Mouse (Mus musculus): ENCODE results near the gene Hnrnpa2b1. TPM values are rescaled to one million over a fixed set of nuclear protein-coding genes. Genes with fewer than 3 reads are reported as not detected.
"Not testable (repeated sequence)": the region's sequence is repeated elsewhere in the genome, so short reads cannot be mapped to it uniquely, and the experiment has no call there.

Gene Hnrnpa2b1
- polyA plus RNA-seq, 1 experiment from 2014 or later, result 1,176 TPM

GRCm38 (mm10) chr6:51497321-51498111 lies 27.8 kb upstream of the Hnrnpa2b1 start:
- no peak overlapping the region for H3K9ac ChIP-seq (replicated peaks; ENCODE audit: low read depth, low read length)
- no peak overlapping the region for H3K27ac ChIP-seq (ENCODE audit: low read length)
- no peaks in the 10 kb centered on the region for H3K4me1 ChIP-seq (ENCODE audit: control insufficient read depth, insufficient read depth, low read length)
- no peak overlapping the region for H3K4me2 ChIP-seq (replicated peaks; ENCODE audit: low read depth, low read length)
- no peak overlapping the region for H3K4me3 ChIP-seq (ENCODE audit: low read depth, low read length)
- no peaks in the 10 kb centered on the region for H3K36me3 ChIP-seq (ENCODE audit: control insufficient read depth, insufficient read depth, low read length)
- no peak for ATAC-seq (ENCODE audit: insufficient number of reproducible peaks, insufficient read depth, low FRiP score, low read depth)
- WGBS, result 63% methylated on average over 8 of the region's 8 CpGs
- H3K9me3 ChIP-seq (ENCODE audit: control insufficient read depth, low read depth, low read length), result no peaks in the 10 kb centered on the region
- no peaks in the 10 kb centered on the region for H3K27me3 ChIP-seq (ENCODE audit: control insufficient read depth, insufficient read depth, low read length)

- H3K27ac ChIP-seq (ENCODE audit: low read length), result no peak overlapping the region
- no peaks in the 10 kb centered on the region for H3K36me3 ChIP-seq (ENCODE audit: control insufficient read depth, insufficient read depth, low read length)
- no peak for ATAC-seq (ENCODE audit: insufficient number of reproducible peaks, insufficient read depth, low FRiP score, low read depth)
- WGBS, result 46% methylated on average over 2 of the region's 2 CpGs
- H3K9me3 ChIP-seq (ENCODE audit: control insufficient read depth, low read depth, low read length), result peaks cover 5% of the 10 kb centered on the region; the same call in 1 of the 2 replicates
- no peak overlapping the region for H3K4me3 ChIP-seq (ENCODE audit: low read depth, low read length)
- no peak overlapping the region for H3K9ac ChIP-seq (replicated peaks; ENCODE audit: low read depth, low read length)
- H3K27me3 ChIP-seq (ENCODE audit: control insufficient read depth, insufficient read depth, low read length), result no peaks in the 10 kb centered on the region
- no peaks in the 10 kb centered on the region for H3K4me1 ChIP-seq (ENCODE audit: control insufficient read depth, insufficient read depth, low read length)
- no peak overlapping the region for H3K4me2 ChIP-seq (replicated peaks; ENCODE audit: low read depth, low read length)
Observed at GRCm38 (mm10) chr6:51489787-51490186, 20.1 kb upstream of the Hnrnpa2b1 start.

GRCm38 (mm10) chr6:51486731-51487130 lies 17.0 kb upstream of the Hnrnpa2b1 start:
- no peaks in the 10 kb centered on the region for H3K4me1 ChIP-seq (ENCODE audit: control insufficient read depth, insufficient read depth, low read length)
- 86% methylated on average over 5 of the region's 5 CpGs for WGBS
- H3K27me3 ChIP-seq (ENCODE audit: control insufficient read depth, insufficient read depth, low read length), result no peaks in the 10 kb centered on the region
- H3K9ac ChIP-seq (replicated peaks; ENCODE audit: low read depth, low read length), result no peak overlapping the region
- no peak overlapping the region for H3K27ac ChIP-seq (ENCODE audit: low read length)
- H3K4me3 ChIP-seq (ENCODE audit: low read depth, low read length), result no peak overlapping the region
- peaks cover 14% of the 10 kb centered on the region for H3K36me3 ChIP-seq (ENCODE audit: control insufficient read depth, insufficient read depth, low read length)
- ATAC-seq (ENCODE audit: insufficient number of reproducible peaks, insufficient read depth, low FRiP score, low read depth), result no peak
- no peak overlapping the region for H3K4me2 ChIP-seq (replicated peaks; ENCODE audit: low read depth, low read length)
- H3K9me3 ChIP-seq (ENCODE audit: control insufficient read depth, low read depth, low read length), result peaks cover 5% of the 10 kb centered on the region; the same call in 1 of the 2 replicates

GRCm38 (mm10) chr6:51486076-51486710 lies 16.5 kb upstream of the Hnrnpa2b1 start:
- Histone ChIP-seq H3K4me2 (replicated peaks; ENCODE audit: low read depth, low read length) (no peak overlapping the region), H3K4me1 (ENCODE audit: control insufficient read depth, insufficient read depth, low read length) (no peaks in the 10 kb centered on the region), H3K9ac (replicated peaks; ENCODE audit: low read depth, low read length) (no peak overlapping the region), H3K36me3 (ENCODE audit: control insufficient read depth, insufficient read depth, low read length) (peaks cover 17% of the 10 kb centered on the region), H3K9me3 (ENCODE audit: control insufficient read depth, low read depth, low read length) (peaks cover 5% of the 10 kb centered on the region; the same call in 1 of the 2 replicates), H3K27ac (ENCODE audit: low read length) (no peak overlapping the region), H3K4me3 (ENCODE audit: low read depth, low read length) (no peak overlapping the region), H3K27me3 (ENCODE audit: control insufficient read depth, insufficient read depth, low read length) (no peaks in the 10 kb centered on the region)
- ATAC-seq (ENCODE audit: insufficient number of reproducible peaks, insufficient read depth, low FRiP score, low read depth), result no peak
- WGBS, result 51% methylated on average over 7 of the region's 7 CpGs

- no peak for ATAC-seq (ENCODE audit: insufficient number of reproducible peaks, insufficient read depth, low FRiP score, low read depth)
Observed at GRCm38 (mm10) chr6:51485646-51486045, 16.0 kb upstream of the Hnrnpa2b1 start.

GRCm38 (mm10) chr6:51484556-51484955 lies 14.9 kb upstream of the Hnrnpa2b1 start:
- not testable (repeated sequence) for H3K9me3 ChIP-seq (ENCODE audit: control insufficient read depth, low read depth, low read length); H3K9ac ChIP-seq (replicated peaks; ENCODE audit: low read depth, low read length); ATAC-seq (ENCODE audit: insufficient number of reproducible peaks, insufficient read depth, low FRiP score, low read depth); H3K4me2 ChIP-seq (replicated peaks; ENCODE audit: low read depth, low read length); H3K27ac ChIP-seq (ENCODE audit: low read length); H3K4me1 ChIP-seq (ENCODE audit: control insufficient read depth, insufficient read depth, low read length); H3K4me3 ChIP-seq (ENCODE audit: low read depth, low read length); H3K27me3 ChIP-seq (ENCODE audit: control insufficient read depth, insufficient read depth, low read length)
- H3K36me3 ChIP-seq (ENCODE audit: control insufficient read depth, insufficient read depth, low read length), result peaks cover 32% of the 10 kb centered on the region
- WGBS, result 86% methylated on average over 8 of the region's 8 CpGs

More at GRCm38 (mm10) chr6:51485646-51486045, 16.0 kb upstream of the Hnrnpa2b1 start:
- peaks cover 21% of the 10 kb centered on the region for H3K36me3 ChIP-seq (ENCODE audit: control insufficient read depth, insufficient read depth, low read length)
- 55% methylated on average over 2 of the region's 2 CpGs for WGBS
- H3K27me3 ChIP-seq (ENCODE audit: control insufficient read depth, insufficient read depth, low read length), result no peaks in the 10 kb centered on the region
- H3K9me3 ChIP-seq (ENCODE audit: control insufficient read depth, low read depth, low read length), result peaks cover 5% of the 10 kb centered on the region; the same call in 1 of the 2 replicates
- H3K9ac ChIP-seq (replicated peaks; ENCODE audit: low read depth, low read length), result no peak overlapping the region
- H3K4me3 ChIP-seq (ENCODE audit: low read depth, low read length), result no peak overlapping the region
- H3K4me2 ChIP-seq (replicated peaks; ENCODE audit: low read depth, low read length), result no peak overlapping the region
- H3K27ac ChIP-seq (ENCODE audit: low read length), result no peak overlapping the region
- no peaks in the 10 kb centered on the region for H3K4me1 ChIP-seq (ENCODE audit: control insufficient read depth, insufficient read depth, low read length)

- Histone ChIP-seq H3K4me3 (ENCODE audit: low read depth, low read length) (no peak overlapping the region), H3K27me3 (ENCODE audit: control insufficient read depth, insufficient read depth, low read length) (no peaks in the 10 kb centered on the region), H3K4me2 (replicated peaks; ENCODE audit: low read depth, low read length) (no peak overlapping the region), H3K36me3 (ENCODE audit: control insufficient read depth, insufficient read depth, low read length) (peaks cover 39% of the 10 kb centered on the region), H3K9me3 (ENCODE audit: control insufficient read depth, low read depth, low read length) (peaks cover 5% of the 10 kb centered on the region; the same call in 1 of the 2 replicates), H3K4me1 (ENCODE audit: control insufficient read depth, insufficient read depth, low read length) (no peaks in the 10 kb centered on the region), H3K9ac (replicated peaks; ENCODE audit: low read depth, low read length) (no peak overlapping the region), H3K27ac (ENCODE audit: low read length) (no peak overlapping the region)
- ATAC-seq (ENCODE audit: insufficient number of reproducible peaks, insufficient read depth, low FRiP score, low read depth), result no peak
- WGBS, result 97% methylated on average over 3 of the region's 3 CpGs
Observed at GRCm38 (mm10) chr6:51483861-51484260, 14.2 kb upstream of the Hnrnpa2b1 start.

- peaks cover 54% of the 10 kb centered on the region for H3K36me3 ChIP-seq (ENCODE audit: control insufficient read depth, insufficient read depth, low read length)
- no peaks in the 10 kb centered on the region for H3K27me3 ChIP-seq (ENCODE audit: control insufficient read depth, insufficient read depth, low read length)
Observed at GRCm38 (mm10) chr6:51481548-51481947, 11.9 kb upstream of the Hnrnpa2b1 start.

More at GRCm38 (mm10) chr6:51481548-51481947, 11.9 kb upstream of the Hnrnpa2b1 start:
- no peaks in the 10 kb centered on the region for H3K4me1 ChIP-seq (ENCODE audit: control insufficient read depth, insufficient read depth, low read length)
- no peak overlapping the region for H3K4me3 ChIP-seq (ENCODE audit: low read depth, low read length)
- WGBS, result 90% methylated on average over 8 of the region's 8 CpGs
- H3K4me2 ChIP-seq (replicated peaks; ENCODE audit: low read depth, low read length), result no peak overlapping the region
- no peak for ATAC-seq (ENCODE audit: insufficient number of reproducible peaks, insufficient read depth, low FRiP score, low read depth)
- H3K9ac ChIP-seq (replicated peaks; ENCODE audit: low read depth, low read length), result no peak overlapping the region
- H3K27ac ChIP-seq (ENCODE audit: low read length), result no peak overlapping the region
- no peaks in the 10 kb centered on the region for H3K9me3 ChIP-seq (ENCODE audit: control insufficient read depth, low read depth, low read length)

Data from stomach, embryonic 14.5 days (tissue).